Mouse (Mus musculus): ENCODE data around the gene Olfr374. TPM values are rescaled to one million over a fixed set of nuclear protein-coding genes. Genes with fewer than 3 reads are reported as not detected.
"Not testable (repeated sequence)": the region's sequence is repeated elsewhere in the genome, so short reads cannot be mapped to it uniquely, and the experiment has no call there.

Gene Olfr374
- 0.03 TPM in 2 replicates for polyA plus RNA-seq (2015; fragmentation: Nextera tagmentation; extraction: Ambion mirVana)

DNA sequence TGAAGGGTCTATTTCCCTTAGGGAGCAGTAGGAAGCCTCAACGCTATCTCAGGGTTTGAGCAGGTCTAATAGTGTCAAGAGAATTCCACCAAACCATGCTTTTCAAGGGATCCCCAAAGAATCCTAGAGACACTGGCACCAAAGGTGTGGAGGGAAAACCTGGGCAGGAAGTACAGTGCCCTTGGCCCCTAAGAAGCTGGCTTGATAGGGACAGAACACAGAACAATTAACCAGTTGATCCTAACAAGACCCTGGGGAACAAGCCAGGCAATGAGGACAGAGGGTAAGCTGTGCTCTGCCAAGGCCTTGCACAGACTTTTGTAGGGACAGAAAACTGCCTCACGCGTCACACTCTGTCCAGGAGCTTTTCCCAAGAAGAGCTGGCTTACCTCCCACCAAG lies at the start of gene Olfr374:
Olfr374 (plus strand) TSS at position 301 of the 400 bp plus-strand sequence.
- 95% methylated on average over 3 of the region's 3 CpGs for WGBS
- Histone ChIP-seq H3K27ac (replicated peaks) (no peak within 1 kb of the TSS), H3K4me2 (no peak within 1 kb of the TSS), H3K4me3 (replicated peaks) (no peak within 1 kb of the TSS), H3K9me3 (replicated peaks) (no peaks in the 10 kb centered on the region), H3K9ac (replicated peaks) (no peak within 1 kb of the TSS), H3K27me3 (replicated peaks) (no peaks in the 10 kb centered on the region), H3K4me1 (no peaks in the 10 kb centered on the region), H3K36me3 (no peaks in the 10 kb centered on the region)
- no peak for ATAC-seq (ENCODE audit: low FRiP score)

DNA sequence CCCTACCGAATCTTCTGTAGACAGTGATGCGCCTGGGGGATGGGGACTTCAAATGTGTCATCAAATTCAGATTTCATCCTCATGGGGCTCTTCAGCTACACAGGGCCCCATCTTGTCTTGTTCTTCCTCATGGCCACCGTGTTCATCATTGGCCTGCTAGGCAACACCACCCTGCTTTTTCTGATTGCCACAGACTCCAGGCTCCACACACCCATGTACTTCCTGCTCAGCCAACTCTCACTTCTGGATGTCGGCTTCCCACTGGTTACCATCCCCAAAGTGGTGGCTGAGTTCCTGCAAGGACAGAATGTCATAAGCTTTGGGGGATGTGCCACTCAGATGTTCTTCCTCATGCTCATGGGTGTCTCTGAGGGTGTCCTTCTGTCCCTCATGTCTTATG lies 49.2 kb upstream of the Olfr374 start:
- H3K27me3 ChIP-seq (replicated peaks); H3K36me3 ChIP-seq; ATAC-seq (ENCODE audit: low FRiP score); H3K9ac ChIP-seq (replicated peaks); H3K9me3 ChIP-seq (replicated peaks); H3K27ac ChIP-seq (replicated peaks); H3K4me1 ChIP-seq; H3K4me3 ChIP-seq (replicated peaks); H3K4me2 ChIP-seq: not testable (repeated sequence)
- 97% methylated on average over 3 of the region's 4 CpGs for WGBS

DNA sequence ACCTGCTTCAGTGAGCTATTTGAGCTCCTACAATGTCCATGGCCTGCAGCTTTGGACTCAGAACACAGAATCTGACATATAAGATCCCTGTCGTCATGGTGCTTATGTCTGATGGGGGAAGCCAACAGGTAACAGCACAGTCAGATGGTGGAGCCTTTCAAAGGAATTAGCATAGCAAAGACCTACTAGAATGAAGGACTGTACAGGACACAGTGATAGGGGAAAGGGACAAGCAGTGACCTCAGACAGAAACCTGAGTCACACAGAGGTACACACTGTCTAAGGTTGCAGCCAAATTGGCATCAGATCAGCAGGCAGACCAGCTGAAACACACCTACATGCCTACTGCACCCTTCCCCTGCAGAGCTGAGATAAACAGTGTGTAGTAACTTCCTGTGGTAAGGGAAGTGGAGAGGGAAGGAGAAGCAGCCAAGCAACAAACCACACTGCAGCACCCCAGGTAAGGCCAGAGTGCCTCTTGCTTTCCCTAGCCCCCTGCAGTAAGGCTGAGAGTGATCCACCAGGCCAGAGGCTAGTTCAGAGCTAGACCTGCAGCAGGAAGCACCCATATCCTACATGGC lies 39.9 kb upstream of the Olfr374 start:
- not testable (repeated sequence) for H3K4me2 ChIP-seq; H3K36me3 ChIP-seq; H3K27ac ChIP-seq (replicated peaks); H3K4me1 ChIP-seq; H3K4me3 ChIP-seq (replicated peaks); H3K27me3 ChIP-seq (replicated peaks); ATAC-seq (ENCODE audit: low FRiP score); H3K9ac ChIP-seq (replicated peaks); H3K9me3 ChIP-seq (replicated peaks)
- 73% methylated on average over 1 of the region's 1 CpGs for WGBS

DNA sequence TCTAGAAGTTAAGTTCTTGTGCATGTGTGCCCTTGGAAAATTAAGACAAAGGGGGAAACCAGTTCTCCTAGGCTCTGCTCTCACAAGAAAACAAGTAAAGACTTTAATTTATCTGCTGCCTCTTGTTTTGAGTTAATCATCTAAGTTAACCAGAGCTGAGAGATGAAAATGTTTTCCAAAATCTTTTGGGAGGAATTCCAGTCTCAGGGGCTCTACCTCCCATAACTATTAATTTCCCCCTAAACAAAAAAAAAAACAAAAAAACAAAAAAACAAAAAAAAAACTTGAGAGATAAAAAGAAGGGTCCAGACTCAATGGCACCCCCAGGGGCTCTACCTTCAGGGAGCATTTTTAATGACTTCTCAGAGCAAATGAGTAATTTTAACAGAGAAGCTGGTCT lies 24.0 kb upstream of the Olfr374 start, which contains the start of gene Olfr373:
Olfr373 (plus strand) TSS at position 301 of the 400 bp plus-strand sequence.
- not testable (repeated sequence) for H3K9me3 ChIP-seq (replicated peaks); H3K27ac ChIP-seq (replicated peaks); H3K9ac ChIP-seq (replicated peaks); H3K4me3 ChIP-seq (replicated peaks); H3K27me3 ChIP-seq (replicated peaks); ATAC-seq (ENCODE audit: low FRiP score); H3K4me1 ChIP-seq; H3K4me2 ChIP-seq; H3K36me3 ChIP-seq

DNA sequence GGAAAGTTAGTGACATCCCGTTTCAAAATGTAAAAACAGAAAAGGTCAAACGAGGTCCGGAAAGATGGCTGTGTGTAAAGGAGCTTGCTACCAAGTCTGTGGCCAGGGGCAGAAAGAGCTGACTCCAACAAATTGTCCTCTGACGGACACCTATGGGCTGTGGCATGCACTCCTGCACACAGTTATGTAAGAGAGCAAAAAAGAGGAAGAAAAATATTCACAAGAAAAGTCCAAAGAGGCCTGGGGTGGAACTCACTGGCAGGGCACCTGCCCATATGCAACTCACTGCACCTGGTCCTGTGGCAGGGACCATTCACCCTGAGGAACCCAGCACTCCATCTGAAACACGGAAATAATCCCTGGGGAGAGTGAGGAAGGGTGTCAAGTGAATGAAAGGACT lies 22.1 kb upstream of the Olfr374 start:
- no peak overlapping the region for H3K27ac ChIP-seq (replicated peaks)
- no peak for ATAC-seq (ENCODE audit: low FRiP score)
- 75% methylated on average over 5 of the region's 5 CpGs for WGBS

GRCm38 (mm10) chr8:72087611-72088010 lies 19.2 kb upstream of the Olfr374 start:
- H3K27me3 ChIP-seq (replicated peaks); H3K9ac ChIP-seq (replicated peaks); ATAC-seq (ENCODE audit: low FRiP score); H3K9me3 ChIP-seq (replicated peaks); H3K36me3 ChIP-seq; H3K27ac ChIP-seq (replicated peaks); H3K4me3 ChIP-seq (replicated peaks); H3K4me2 ChIP-seq; H3K4me1 ChIP-seq: not testable (repeated sequence)
- 73% methylated on average over 3 of the region's 3 CpGs for WGBS

More for the DNA sequence above, 22.1 kb upstream of the Olfr374 start:
- no peaks in the 10 kb centered on the region for H3K4me1 ChIP-seq
- no peak overlapping the region for H3K9ac ChIP-seq (replicated peaks)
- H3K4me2 ChIP-seq: no peak overlapping the region
- H3K36me3 ChIP-seq: no peaks in the 10 kb centered on the region
- no peaks in the 10 kb centered on the region for H3K9me3 ChIP-seq (replicated peaks)
- no peak overlapping the region for H3K4me3 ChIP-seq (replicated peaks)
- H3K27me3 ChIP-seq (replicated peaks): no peaks in the 10 kb centered on the region

DNA sequence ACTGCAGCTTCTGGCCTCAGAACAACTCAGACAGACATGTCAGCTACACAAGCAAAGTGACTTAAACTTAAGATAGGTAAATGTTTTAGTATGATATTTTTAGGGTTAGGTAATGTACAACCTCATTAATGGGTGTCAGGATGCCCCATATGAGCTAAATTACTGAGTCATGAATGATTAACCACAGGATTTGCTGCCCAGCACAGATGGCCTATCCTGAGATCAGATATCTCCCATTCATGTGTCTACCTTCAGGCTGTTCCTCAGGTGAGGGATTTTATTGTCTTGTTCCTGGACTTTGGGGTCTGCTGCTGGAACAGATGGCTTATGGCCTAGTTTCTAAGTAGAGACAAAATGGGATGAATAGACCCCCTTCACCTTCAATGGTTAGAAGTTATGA lies 10.1 kb upstream of the Olfr374 start:
- not testable (repeated sequence) for H3K27me3 ChIP-seq (replicated peaks); ATAC-seq (ENCODE audit: low FRiP score); H3K4me1 ChIP-seq; H3K4me2 ChIP-seq; H3K36me3 ChIP-seq; H3K27ac ChIP-seq (replicated peaks); H3K4me3 ChIP-seq (replicated peaks); H3K9me3 ChIP-seq (replicated peaks); H3K9ac ChIP-seq (replicated peaks)

GRCm38 (mm10) chr8:72099377-72100103 lies 7.3 kb upstream of the Olfr374 start:
- 65% methylated on average over 6 of the region's 7 CpGs for WGBS
- H3K9ac ChIP-seq (replicated peaks); H3K36me3 ChIP-seq; H3K27me3 ChIP-seq (replicated peaks); H3K4me2 ChIP-seq; H3K27ac ChIP-seq (replicated peaks); H3K4me1 ChIP-seq; H3K9me3 ChIP-seq (replicated peaks); H3K4me3 ChIP-seq (replicated peaks): not testable (repeated sequence)
- peak; percentile 53; the same call in 1 of the 2 replicates for ATAC-seq (ENCODE audit: low FRiP score)

- H3K27ac ChIP-seq (replicated peaks): no peak overlapping the region
- WGBS: 18% methylated on average over 4 of the region's 4 CpGs
These were observed 1.7 kb upstream of the Olfr374 start for GRCm38 (mm10) chr8:72105165-72105564.

GRCm38 (mm10) chr8:72110876-72111275 lies 4.0 kb downstream of the Olfr374 start:
- Histone ChIP-seq H3K9ac (replicated peaks) (no peak overlapping the region), H3K9me3 (replicated peaks) (no peaks in the 10 kb centered on the region), H3K36me3 (no peaks in the 10 kb centered on the region), H3K4me3 (replicated peaks) (no peak overlapping the region), H3K4me1 (no peaks in the 10 kb centered on the region), H3K27ac (replicated peaks) (no peak overlapping the region), H3K4me2 (no peak overlapping the region), H3K27me3 (replicated peaks) (no peaks in the 10 kb centered on the region)
- ATAC-seq (ENCODE audit: low FRiP score): no peak
- WGBS: 75% methylated on average over 6 of the region's 6 CpGs

More at GRCm38 (mm10) chr8:72105165-72105564, 1.7 kb upstream of the Olfr374 start:
- H3K4me3 ChIP-seq (replicated peaks): no peak overlapping the region
- no peak overlapping the region for H3K4me2 ChIP-seq
- ATAC-seq (ENCODE audit: low FRiP score): no peak
- no peaks in the 10 kb centered on the region for H3K9me3 ChIP-seq (replicated peaks)
- H3K36me3 ChIP-seq: no peaks in the 10 kb centered on the region
- no peaks in the 10 kb centered on the region for H3K27me3 ChIP-seq (replicated peaks)
- H3K9ac ChIP-seq (replicated peaks): no peak overlapping the region
- H3K4me1 ChIP-seq: no peaks in the 10 kb centered on the region

DNA sequence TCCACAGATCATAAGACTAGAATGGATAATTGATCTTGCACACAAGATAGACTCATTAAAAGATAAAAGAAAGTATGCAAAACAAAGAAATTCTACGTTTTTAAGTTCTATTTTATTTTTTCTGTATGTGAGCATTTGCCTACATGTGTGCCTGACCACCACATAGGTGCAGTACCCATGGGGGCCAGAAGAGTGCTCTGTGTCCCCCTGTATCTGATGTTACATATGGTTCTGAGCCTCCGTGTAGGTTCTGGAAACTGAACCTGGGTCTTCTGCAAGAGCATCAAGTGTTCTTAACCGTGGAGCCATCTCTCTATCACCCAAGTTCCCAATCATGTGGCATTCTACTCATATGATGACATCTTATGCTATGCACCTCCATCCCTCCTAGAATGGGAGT lies 5.6 kb downstream of the Olfr374 start:
- ATAC-seq (ENCODE audit: low FRiP score): no peak

DNA sequence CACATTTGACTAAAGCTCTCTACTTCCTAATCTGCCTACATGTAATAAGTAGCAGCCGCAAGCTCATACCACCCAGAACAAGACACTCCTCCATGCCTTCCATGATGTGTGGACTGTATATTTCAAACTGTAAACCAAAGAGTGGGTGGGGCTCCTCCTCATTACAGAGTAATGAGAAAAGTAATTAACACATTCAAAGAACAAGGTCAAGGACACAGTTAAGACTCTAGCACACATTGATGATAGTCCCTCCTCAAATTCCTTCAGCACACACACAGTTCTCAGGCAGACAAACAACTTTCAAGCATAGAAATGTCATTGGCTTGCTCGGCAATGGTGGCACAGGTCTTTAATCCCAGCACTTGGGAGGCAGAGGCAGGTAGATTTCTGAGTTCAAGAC lies 8.4 kb downstream of the Olfr374 start:
- no peaks in the 10 kb centered on the region for H3K27me3 ChIP-seq (replicated peaks)
- no peak overlapping the region for H3K9ac ChIP-seq (replicated peaks)
- whole genome bisulfite sequencing: 88% methylated on average over 2 of the region's 2 CpGs
- no peak for ATAC-seq (ENCODE audit: low FRiP score)
- H3K9me3 ChIP-seq (replicated peaks): no peaks in the 10 kb centered on the region
- no peak overlapping the region for H3K27ac ChIP-seq (replicated peaks)
- no peaks in the 10 kb centered on the region for H3K36me3 ChIP-seq
- H3K4me3 ChIP-seq (replicated peaks): no peak overlapping the region
- no peak overlapping the region for H3K4me2 ChIP-seq
- H3K4me1 ChIP-seq: no peaks in the 10 kb centered on the region

More for the DNA sequence above, 5.6 kb downstream of the Olfr374 start:
- Histone ChIP-seq H3K27me3 (replicated peaks) (no peaks in the 10 kb centered on the region), H3K27ac (replicated peaks) (no peak overlapping the region), H3K4me3 (replicated peaks) (no peak overlapping the region), H3K36me3 (no peaks in the 10 kb centered on the region), H3K4me1 (no peaks in the 10 kb centered on the region), H3K9ac (replicated peaks) (no peak overlapping the region), H3K9me3 (replicated peaks) (no peaks in the 10 kb centered on the region), H3K4me2 (no peak overlapping the region)
- WGBS: 77% methylated on average over 3 of the region's 3 CpGs

Data from neural tube, embryonic 15.5 days (tissue).